Mouse (Mus musculus) forebrain, embryonic 11.5 days (tissue): ENCODE measurements around the gene Il5. TPM values are rescaled to one million over a fixed set of nuclear protein-coding genes. Genes with fewer than 3 reads are reported as not detected.
"Not testable (repeated sequence)": the region's sequence is repeated elsewhere in the genome, so short reads cannot be mapped to it uniquely, and the experiment has no call there.

Experiments
- ATAC-seq: fragments of 200-750 bp; cut with Nextera tagmentation; replicated peaks from 2 replicates; pipeline ENCODE4 v1.8.0; 2017; ENCODE audit warnings: moderate TSS enrichment; ENCODE audit not compliant: low FRiP score
- DNase-seq: peaks from one replicate; pipeline ENCODE4 v3.0.0-alpha.2; 2017; ENCODE audit warnings: low spot score
- H3K27ac ChIP-seq: fragments of 300-500 bp; sonication (generic); 2 replicates; pipeline ENCODE4 v1.5.1; 2014; ENCODE audit warnings: low read depth, low read length
- H3K27me3 ChIP-seq: fragments of 300-500 bp; sonication (generic); 2 replicates; pipeline ENCODE4 v1.6.1; 2014; ENCODE audit warnings: mild to moderate bottlenecking, low read length, mixed read lengths; ENCODE audit not compliant: control insufficient read depth, insufficient read depth
- H3K36me3 ChIP-seq: fragments of 300-500 bp; sonication (generic); 2 replicates; pipeline ENCODE4 v1.6.1; 2014; ENCODE audit warnings: mild to moderate bottlenecking, low read length, moderate library complexity, mixed read lengths; ENCODE audit not compliant: control insufficient read depth, insufficient read depth
- H3K4me1 ChIP-seq: fragments of 300-500 bp; sonication (generic); replicated peaks from 2 replicates; pipeline ENCODE4 v1.6.1; 2014; ENCODE audit warnings: low read length, mixed read lengths; ENCODE audit not compliant: control insufficient read depth, insufficient read depth
- H3K4me2 ChIP-seq: fragments of 300-500 bp; sonication (generic); 2 replicates; pipeline ENCODE4 v1.6.1; 2014; ENCODE audit warnings: low read depth, mild to moderate bottlenecking, low read length, moderate library complexity, mixed read lengths; ENCODE audit not compliant: severe bottlenecking
- H3K4me3 ChIP-seq: fragments of 300-500 bp; sonication (generic); 2 replicates; pipeline ENCODE4 v1.5.1; 2014; ENCODE audit warnings: low read depth, low read length
- H3K9ac ChIP-seq: fragments of 300-500 bp; sonication (generic); 2 replicates; pipeline ENCODE4 v1.6.1; 2014; ENCODE audit warnings: low read length
- H3K9me3 ChIP-seq: fragments of 300-500 bp; sonication (generic); 2 replicates; pipeline ENCODE4 v1.6.1; 2016; ENCODE audit warnings: low read length, mixed read lengths; ENCODE audit not compliant: control insufficient read depth
- WGBS: fragments of 180-500 bp; shearing (Covaris S2); extraction: QIAGEN DNeasy Blood & Tissue Kit; methylation state at CpG from one replicate; pipeline ENCODE4 v1.1.7; 2014; 5-methylcytosine and 5-hydroxymethylcytosine counted together
- polyA plus RNA-seq: library from polyadenylated mRNA; unstranded; fragments of >200 nt; fragmentation: Nextera tagmentation; extraction: Ambion mirVana; gene quantifications from 2 replicates; pipeline ENCODE4 v1.2.1, GENCODE M21; 2014

Il5 gene
- polyA plus RNA-seq, 1 experiment from 2014 or later = not detected

- no peaks in the 10 kb centered on the region for H3K36me3 ChIP-seq
- ATAC-seq = no peak
- H3K9ac ChIP-seq = no peak overlapping the region
Measured at GRCm38 (mm10) chr11:53749306-53749705, 28.7 kb downstream of the Il5 start.

DNA sequence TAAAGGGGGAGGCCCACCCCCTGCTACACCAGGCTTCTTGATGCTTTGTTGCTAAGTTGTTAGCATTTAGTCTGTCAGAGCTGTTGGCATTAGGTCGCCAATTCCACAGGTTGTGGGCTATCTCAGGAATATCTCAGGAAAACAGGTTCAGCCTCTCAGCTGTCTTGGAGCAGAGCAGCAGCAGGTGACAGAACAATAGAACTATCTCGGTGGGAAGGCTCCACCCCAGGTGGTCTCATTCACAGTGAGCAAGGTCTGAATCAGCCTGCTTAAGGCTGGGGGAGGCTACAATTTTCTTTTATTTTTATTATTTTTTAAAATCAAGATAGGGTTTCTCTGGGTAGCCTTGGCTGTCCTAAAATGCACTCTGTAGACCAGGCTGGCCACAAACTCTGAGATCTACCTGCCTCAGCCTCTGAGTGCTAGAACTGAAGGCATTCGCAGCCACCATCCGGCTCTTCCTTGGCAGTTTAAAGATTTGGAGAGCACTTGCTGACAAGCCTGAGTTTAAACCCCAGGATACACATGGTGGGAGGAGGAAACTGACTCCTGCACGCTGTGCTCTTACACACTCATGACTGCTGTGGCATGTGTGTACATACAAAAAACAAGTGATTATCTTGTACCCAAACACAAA, 29.2 kb downstream of the Il5 start:
- H3K27ac ChIP-seq = no peak overlapping the region
- no peak overlapping the region for H3K4me3 ChIP-seq
- H3K36me3 ChIP-seq = no peaks in the 10 kb centered on the region
- DNase-seq (peak; percentile 20), ATAC-seq (no peak)
- H3K9ac ChIP-seq = no peak overlapping the region
- 49% methylated on average over 5 of the region's 5 CpGs for WGBS
- no peaks in the 10 kb centered on the region for H3K27me3 ChIP-seq
- no peaks in the 10 kb centered on the region for H3K4me1 ChIP-seq
- no peaks in the 10 kb centered on the region for H3K9me3 ChIP-seq
- no peak overlapping the region for H3K4me2 ChIP-seq

More at GRCm38 (mm10) chr11:53749306-53749705, 28.7 kb downstream of the Il5 start:
- H3K4me1 ChIP-seq = no peaks in the 10 kb centered on the region
- H3K27ac ChIP-seq = no peak overlapping the region
- no peak overlapping the region for H3K4me2 ChIP-seq
- WGBS = 72% methylated on average over 4 of the region's 4 CpGs
- H3K27me3 ChIP-seq = no peaks in the 10 kb centered on the region
- no peak for DNase-seq
- H3K9me3 ChIP-seq = no peaks in the 10 kb centered on the region
- no peak overlapping the region for H3K4me3 ChIP-seq

DNA sequence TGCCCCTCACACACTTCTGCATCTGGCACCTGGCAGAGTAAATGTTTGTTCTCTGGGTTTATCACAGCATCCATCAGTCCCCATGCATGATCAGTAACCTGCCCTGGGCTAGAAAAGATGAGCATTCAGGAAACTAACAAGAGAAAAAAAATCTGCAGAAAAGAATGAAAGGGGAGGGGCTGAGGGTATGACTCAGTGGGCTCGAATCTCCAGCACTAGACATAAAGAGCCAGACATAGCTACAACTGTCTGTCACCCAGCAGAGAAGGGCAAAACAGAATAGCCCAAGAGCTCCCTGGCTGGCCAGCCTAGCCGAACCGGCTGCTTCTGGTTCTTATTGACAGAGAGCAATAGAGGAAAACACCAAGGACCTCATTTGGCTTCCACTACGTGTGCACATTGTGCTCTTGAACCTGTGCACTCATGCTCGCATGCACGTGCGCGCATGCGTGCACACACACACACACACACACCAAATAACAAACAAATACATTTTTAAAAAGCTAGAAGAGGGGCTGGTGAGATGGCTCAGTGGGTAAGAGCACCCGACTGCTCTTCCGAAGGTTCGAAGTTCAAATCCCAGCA, 34.5 kb downstream of the Il5 start:
- no peaks in the 10 kb centered on the region for H3K9me3 ChIP-seq
- ATAC-seq (no peak), DNase-seq (peak; percentile 46)
- H3K4me1 ChIP-seq = peaks cover 10% of the 10 kb centered on the region; the same call in 1 of the 2 replicates
- H3K4me3 ChIP-seq = no peak overlapping the region
- no peaks in the 10 kb centered on the region for H3K36me3 ChIP-seq
- H3K9ac ChIP-seq = no peak overlapping the region
- no peak overlapping the region for H3K4me2 ChIP-seq
- 0 out of 2 replicates have a peak, but pooled peaks cover 2% of the 10 kb centered on the region for H3K27me3 ChIP-seq
- 82% methylated on average over 12 of the region's 12 CpGs for WGBS
- H3K27ac ChIP-seq = no peak overlapping the region

DNA sequence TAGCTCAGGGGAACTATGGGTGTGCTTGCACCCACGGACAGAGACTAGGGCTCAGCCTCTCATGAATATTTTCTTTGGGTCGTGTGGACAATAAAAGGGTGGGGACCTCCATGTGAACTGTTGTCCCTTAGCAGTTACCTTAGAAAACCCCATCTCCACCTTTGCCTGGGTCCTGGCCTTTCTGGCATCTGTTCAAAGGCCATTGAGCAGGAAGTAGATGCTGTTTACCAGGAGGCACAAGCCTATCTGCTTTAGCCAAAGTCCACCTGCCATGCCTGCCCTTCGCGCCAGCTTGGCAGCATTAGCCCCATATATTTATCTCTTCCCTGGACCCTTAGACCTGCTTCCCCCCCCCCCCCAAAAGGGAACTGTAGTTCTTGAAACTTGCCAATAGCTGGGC, 37.0 kb downstream of the Il5 start:
- H3K9ac ChIP-seq = no peak overlapping the region
- no peak overlapping the region for H3K27ac ChIP-seq
- ATAC-seq (no peak), DNase-seq (peak; percentile 43)
- no peaks in the 10 kb centered on the region for H3K9me3 ChIP-seq
- WGBS = 91% methylated on average over 4 of the region's 4 CpGs
- H3K4me2 ChIP-seq = no peak overlapping the region
- H3K4me3 ChIP-seq = no peak overlapping the region
- no peaks in the 10 kb centered on the region for H3K36me3 ChIP-seq
- H3K27me3 ChIP-seq = peaks cover 9% of the 10 kb centered on the region; the same call in 1 of the 2 replicates
- H3K4me1 ChIP-seq = peaks cover 16% of the 10 kb centered on the region; the same call in 1 of the 2 replicates

DNA sequence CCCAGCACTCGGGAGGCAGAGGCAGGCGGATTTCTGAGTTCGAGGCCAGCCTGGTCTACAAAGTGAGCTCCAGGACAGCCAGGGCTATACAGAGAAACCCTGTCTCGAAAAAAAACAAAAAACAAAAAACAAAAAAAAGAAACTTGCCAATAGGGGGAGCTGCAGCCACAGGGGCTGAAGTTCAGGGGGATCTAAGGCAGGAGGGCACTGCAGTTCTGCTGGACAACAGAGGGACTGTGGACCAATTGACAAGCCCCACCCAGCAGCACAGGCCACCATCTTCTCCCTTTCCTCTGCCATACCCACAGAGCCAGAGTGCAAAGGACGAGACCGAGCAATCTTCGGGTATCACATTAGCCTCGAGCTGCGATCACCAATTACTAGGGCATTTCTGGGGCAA, 37.4 kb downstream of the Il5 start:
- WGBS = 81% methylated on average over 9 of the region's 9 CpGs
- H3K27ac ChIP-seq, H3K36me3 ChIP-seq, H3K9me3 ChIP-seq, H3K9ac ChIP-seq, H3K4me3 ChIP-seq, H3K27me3 ChIP-seq, H3K4me2 ChIP-seq, ATAC-seq: not testable (repeated sequence)
- peaks cover 16% of the 10 kb centered on the region; the same call in 1 of the 2 replicates for H3K4me1 ChIP-seq
- peak; percentile 39 for DNase-seq

GRCm38 (mm10) chr11:53758791-53759351, 38.3 kb downstream of the Il5 start:
- peaks cover 24% of the 10 kb centered on the region for H3K4me1 ChIP-seq
- no peak for ATAC-seq
- no peak for DNase-seq
- no peak overlapping the region for H3K27ac ChIP-seq
- H3K9me3 ChIP-seq = no peaks in the 10 kb centered on the region
- H3K4me2 ChIP-seq = no peak overlapping the region
- WGBS = 42% methylated on average over 6 of the region's 6 CpGs
- no peak overlapping the region for H3K9ac ChIP-seq
- peaks cover 9% of the 10 kb centered on the region; the same call in 1 of the 2 replicates for H3K27me3 ChIP-seq
- H3K36me3 ChIP-seq = no peaks in the 10 kb centered on the region
- no peak overlapping the region for H3K4me3 ChIP-seq

GRCm38 (mm10) chr11:53759545-53760406, 39.2 kb downstream of the Il5 start:
- H3K27ac ChIP-seq = no peak overlapping the region
- DNase-seq (no peak), ATAC-seq (no peak)
- WGBS = 6% methylated on average over 22 of the region's 22 CpGs
- peaks cover 25% of the 10 kb centered on the region for H3K4me1 ChIP-seq
- no peak overlapping the region for H3K9ac ChIP-seq
- peak overlapping the region; percentile 31; the same call in 1 of the 2 replicates for H3K4me2 ChIP-seq
- peaks cover 9% of the 10 kb centered on the region; the same call in 1 of the 2 replicates for H3K27me3 ChIP-seq
- H3K9me3 ChIP-seq = no peaks in the 10 kb centered on the region
- no peaks in the 10 kb centered on the region for H3K36me3 ChIP-seq
- H3K4me3 ChIP-seq = no peak overlapping the region

GRCm38 (mm10) chr11:53761284-53761683, 40.7 kb downstream of the Il5 start:
- ATAC-seq = no peak
- H3K27ac ChIP-seq = no peak overlapping the region
- no peak overlapping the region for H3K4me3 ChIP-seq
- H3K36me3 ChIP-seq = no peaks in the 10 kb centered on the region
- no peak overlapping the region for H3K9ac ChIP-seq
- H3K27me3 ChIP-seq = peaks cover 9% of the 10 kb centered on the region; the same call in 1 of the 2 replicates
- H3K9me3 ChIP-seq = no peaks in the 10 kb centered on the region
- peaks cover 25% of the 10 kb centered on the region for H3K4me1 ChIP-seq
- DNase-seq = no peak
- no peak overlapping the region for H3K4me2 ChIP-seq
- WGBS = 87% methylated on average over 5 of the region's 5 CpGs
